Comparison of ENCODE assay signal across 8 mouse cellular contexts in genomic region chr7:101933300-101933699, GRCm38 (mm10). TPM values are rescaled to one million over a fixed set of nuclear protein-coding genes. Genes with fewer than 3 reads are reported as not detected.
A peak's percentile ranks its signal among the peaks of the same experiment; 100 is the strongest.
DNase-seq lines count a peak whose midpoint lies in the region; ATAC-seq and TF ChIP-seq lines count a peak whose summit lies in the region.

No protein-coding gene starts in this region.

- H3K4me1 ChIP-seq in intestine, postnatal 0 days (replicated peaks; ENCODE audit: control insufficient read depth, insufficient read depth, low read length): no peaks in the 10 kb centered on the region

- H3K4me2 ChIP-seq in intestine, postnatal 0 days (replicated peaks; ENCODE audit: low read depth): peak overlapping the region; percentile 87

- no peaks in the 10 kb centered on the region for H3K27me3 ChIP-seq in intestine, postnatal 0 days (replicated peaks; ENCODE audit: control insufficient read depth, insufficient read depth, low read length)

- peak overlapping the region; percentile 60 for H3K4me3 ChIP-seq in left cerebral cortex, adult 2 months
- H3K4me3 ChIP-seq in intestine, postnatal 0 days (ENCODE audit: low read depth, low read length): peak overlapping the region; percentile 63

- intact Hi-C loops in left cerebral cortex, adult 2 months (cut with DNase I): loop anchor here (1.0 to 2.0 kb wide), 3 partner anchors 26 to 132 kb away; partner anchors contain the start of genes Rnf121, Tomt, Xndc1 and Xntrpc

- H3K27ac ChIP-seq in left cerebral cortex, adult 2 months: peak overlapping the region; percentile 33; the same call in 1 of the 2 replicates
- H3K27ac ChIP-seq in intestine, postnatal 0 days (ENCODE audit: low read depth, low read length): peak overlapping the region; percentile 67

- no peaks in the 10 kb centered on the region for H3K36me3 ChIP-seq in intestine, postnatal 0 days (ENCODE audit: control insufficient read depth, insufficient read depth)

- peak overlapping the region; percentile 54 for H3K9ac ChIP-seq in intestine, postnatal 0 days (ENCODE audit: low read depth, low read length)

- DNase-seq in left cerebral cortex, adult 2 months (ENCODE audit: extremely low spot score in 1 of 2, low spot score in 2 of 2): peak in 1 of 2 experiments; percentile 17
- no peak for DNase-seq in left cerebral cortex, adult 11 months (ENCODE audit: low spot score)
- peak; percentile 58 for DNase-seq in NIH3T3 (ENCODE audit: low read depth)
- DNase-seq in right cerebral cortex, adult 2 months (ENCODE audit: low spot score in 2 of 2): no peak
- no peak for DNase-seq in left cerebral cortex, adult 18-20 months (ENCODE audit: low spot score in 2 of 2)

- 3% methylated on average over 15 of the region's 15 CpGs for WGBS in intestine, postnatal 0 days

- ATAC-seq in erythroblast, adult 5-6 weeks (replicated peaks; ENCODE audit: low FRiP score, poor library complexity, severe bottlenecking): peak; percentile 64
- 0 out of 2 replicates have a peak, but pooled peaks have one; percentile 39 for ATAC-seq in intestine, postnatal 0 days
- ATAC-seq in megakaryocyte-erythroid progenitor cell, adult 5-6 weeks (replicated peaks; ENCODE audit: low FRiP score, low TSS enrichment, poor library complexity, severe bottlenecking): peak; percentile 41

- no peaks in the 10 kb centered on the region for H3K9me3 ChIP-seq in intestine, postnatal 0 days (ENCODE audit: control insufficient read depth)

- no peak for TF ChIP-seq CTCF in left cerebral cortex, adult 2 months (IDR thresholded peaks at IDR 0.05)
- TF ChIP-seq CTCF in intestine, postnatal 0 days (IDR thresholded peaks at IDR 0.05; ENCODE audit: low read depth): no peak

RNA-seq across cellular contexts. Expression of gene Lrrc51, which starts 0.4 kb away (rescaled TPM):
- 1 to 10 TPM; 4.0 to 4.8 TPM for total RNA-seq in left cerebral cortex, adult 2 months (2021)
- not detected in 2 replicates for total RNA-seq in erythroblast, adult 5-6 weeks (2015; ENCODE audit: low replicate concordance)
- not detected in 2 replicates for total RNA-seq in erythroblast, adult 5-6 weeks (2017; ENCODE audit: low replicate concordance)
- 3.1 and 3.6 TPM in 2 replicates for polyA plus RNA-seq in intestine, postnatal 0 days (2015; fragmentation: Nextera tagmentation; extraction: Ambion mirVana)
- total RNA-seq in megakaryocyte-erythroid progenitor cell, adult 5-6 weeks (2014; fragmentation: Nextera tagmentation): 2.3 and 4.4 TPM in 2 replicates
- total RNA-seq in megakaryocyte-erythroid progenitor cell, adult 5-6 weeks (2017): 0.75 TPM in 1 of 2 replicates, not detected in the other
- 1 to 10 TPM; 5.4 to 5.5 TPM for total RNA-seq in left cerebral cortex, adult 18-20 months (2021)

RNA-seq across cellular contexts. Expression of gene Numa1, which starts 0.6 kb away (rescaled TPM):
- total RNA-seq in left cerebral cortex, adult 2 months (2021): 100 to 1,000 TPM in 1 of 2 experiments, 10 to 100 TPM in 1; 96.8 to 101 TPM
- 22.3 and 42.0 TPM in 2 replicates for total RNA-seq in erythroblast, adult 5-6 weeks (2015; ENCODE audit: low replicate concordance)
- total RNA-seq in erythroblast, adult 5-6 weeks (2017; ENCODE audit: low replicate concordance): 64.5 and 110 TPM in 2 replicates
- 17.0 and 19.2 TPM in 2 replicates for polyA plus RNA-seq in intestine, postnatal 0 days (2015; fragmentation: Nextera tagmentation; extraction: Ambion mirVana)
- total RNA-seq in megakaryocyte-erythroid progenitor cell, adult 5-6 weeks (2014; fragmentation: Nextera tagmentation): 106 and 112 TPM in 2 replicates
- 207 and 289 TPM in 2 replicates for total RNA-seq in megakaryocyte-erythroid progenitor cell, adult 5-6 weeks (2017)
- 100 to 1,000 TPM in 1 of 2 experiments, 10 to 100 TPM in 1; 93.8 to 106 TPM for total RNA-seq in left cerebral cortex, adult 18-20 months (2021)

RNA-seq across cellular contexts. Expression of gene Tomt, which starts 27.1 kb away (rescaled TPM):
- total RNA-seq in left cerebral cortex, adult 2 months (2021): not detected
- not detected in 2 replicates for total RNA-seq in erythroblast, adult 5-6 weeks (2015; ENCODE audit: low replicate concordance)
- total RNA-seq in erythroblast, adult 5-6 weeks (2017; ENCODE audit: low replicate concordance): 0.56 TPM in 1 of 2 replicates, not detected in the other
- polyA plus RNA-seq in intestine, postnatal 0 days (2015; fragmentation: Nextera tagmentation; extraction: Ambion mirVana): 0.20 and 0.25 TPM in 2 replicates
- 0.12 TPM in 1 of 2 replicates, not detected in the other for total RNA-seq in megakaryocyte-erythroid progenitor cell, adult 5-6 weeks (2014; fragmentation: Nextera tagmentation)
- 0.23 TPM in 1 of 2 replicates, not detected in the other for total RNA-seq in megakaryocyte-erythroid progenitor cell, adult 5-6 weeks (2017)
- not detected for total RNA-seq in left cerebral cortex, adult 18-20 months (2021)

RNA-seq across cellular contexts. Expression of gene Lamtor1, which starts 27.6 kb away (rescaled TPM):
- total RNA-seq in left cerebral cortex, adult 2 months (2021): 10 to 100 TPM; 87.9 to 90.9 TPM
- total RNA-seq in erythroblast, adult 5-6 weeks (2015; ENCODE audit: low replicate concordance): 35.0 and 36.6 TPM in 2 replicates
- 26.2 and 28.0 TPM in 2 replicates for total RNA-seq in erythroblast, adult 5-6 weeks (2017; ENCODE audit: low replicate concordance)
- polyA plus RNA-seq in intestine, postnatal 0 days (2015; fragmentation: Nextera tagmentation; extraction: Ambion mirVana): 179 TPM in 2 replicates
- 47.6 and 53.1 TPM in 2 replicates for total RNA-seq in megakaryocyte-erythroid progenitor cell, adult 5-6 weeks (2014; fragmentation: Nextera tagmentation)
- total RNA-seq in megakaryocyte-erythroid progenitor cell, adult 5-6 weeks (2017): 48.8 and 57.6 TPM in 2 replicates
- 10 to 100 TPM; 82.6 to 87.9 TPM for total RNA-seq in left cerebral cortex, adult 18-20 months (2021)
